Mouse (Mus musculus): ENCODE data around the gene Ncapd2. TPM values are rescaled to one million over a fixed set of nuclear protein-coding genes. Genes with fewer than 3 reads are reported as not detected.

Gene Ncapd2
- polyA plus RNA-seq, 1 experiment from 2014 or later, result 39.4 TPM

Small RNAs within 50 kb of the gene (microRNA-seq; reads per million reads assigned to microRNA genes)
- 0.69 reads per million for gene Mir3098
- gene Mir8113, result not detected

Other genes starting within 250 kb of the Ncapd2 start
- gene Cops7a, start 226.2 kb downstream of the Ncapd2 start, polyA plus RNA-seq (2015; fragmentation: Nextera tagmentation; extraction: Ambion mirVana), result 87.6 and 94.0 TPM in 2 replicates
- gene Pianp, start 195.0 kb downstream of the Ncapd2 start, polyA plus RNA-seq (2015; fragmentation: Nextera tagmentation; extraction: Ambion mirVana), result 69.1 and 87.1 TPM in 2 replicates
- 11.2 and 14.2 TPM in 2 replicates for gene Zfp384, start 182.6 kb downstream of the Ncapd2 start, polyA plus RNA-seq (2015; fragmentation: Nextera tagmentation; extraction: Ambion mirVana)
- gene Ing4, start 151.9 kb downstream of the Ncapd2 start, polyA plus RNA-seq (2015; fragmentation: Nextera tagmentation; extraction: Ambion mirVana), result 141 and 155 TPM in 2 replicates
- 18.0 and 18.3 TPM in 2 replicates for gene Acrbp, start 142.0 kb downstream of the Ncapd2 start, polyA plus RNA-seq (2015; fragmentation: Nextera tagmentation; extraction: Ambion mirVana)
- 0.45 and 0.60 TPM in 2 replicates for gene Lpar5, start 123.8 kb downstream of the Ncapd2 start, polyA plus RNA-seq (2015; fragmentation: Nextera tagmentation; extraction: Ambion mirVana)
- gene Chd4, start 95.7 kb downstream of the Ncapd2 start, polyA plus RNA-seq (2015; fragmentation: Nextera tagmentation; extraction: Ambion mirVana), result 59.7 and 74.3 TPM in 2 replicates
- 49.2 and 49.3 TPM in 2 replicates for gene Nop2, start 59.8 kb downstream of the Ncapd2 start, polyA plus RNA-seq (2015; fragmentation: Nextera tagmentation; extraction: Ambion mirVana)
- 21.1 and 21.2 TPM in 2 replicates for gene Iffo1, start 46.5 kb downstream of the Ncapd2 start, polyA plus RNA-seq (2015; fragmentation: Nextera tagmentation; extraction: Ambion mirVana)
- gene Gapdh, start 25.2 kb downstream of the Ncapd2 start, polyA plus RNA-seq (2015; fragmentation: Nextera tagmentation; extraction: Ambion mirVana), result 1,326 and 1,443 TPM in 2 replicates
- gene Mrpl51, start 100 bp upstream of the Ncapd2 start, polyA plus RNA-seq (2015; fragmentation: Nextera tagmentation; extraction: Ambion mirVana), result 132 TPM in 2 replicates
- 14.2 and 21.2 TPM in 2 replicates for gene Vamp1, start 23.9 kb upstream of the Ncapd2 start, polyA plus RNA-seq (2015; fragmentation: Nextera tagmentation; extraction: Ambion mirVana)
- gene Tapbpl, start 40.2 kb upstream of the Ncapd2 start, polyA plus RNA-seq (2015; fragmentation: Nextera tagmentation; extraction: Ambion mirVana), result 7.4 and 8.3 TPM in 2 replicates
- gene Cd27, start 45.3 kb upstream of the Ncapd2 start, polyA plus RNA-seq (2015; fragmentation: Nextera tagmentation; extraction: Ambion mirVana), result 1.1 and 2.0 TPM in 2 replicates
- not detected in 2 replicates for gene Tuba3a, start 94.3 kb upstream of the Ncapd2 start, polyA plus RNA-seq (2015; fragmentation: Nextera tagmentation; extraction: Ambion mirVana)
- gene Ltbr, start 122.2 kb upstream of the Ncapd2 start, polyA plus RNA-seq (2015; fragmentation: Nextera tagmentation; extraction: Ambion mirVana), result 12.8 and 16.0 TPM in 2 replicates
- 0.67 and 1.1 TPM in 2 replicates for gene Scnn1a, start 129.0 kb upstream of the Ncapd2 start, polyA plus RNA-seq (2015; fragmentation: Nextera tagmentation; extraction: Ambion mirVana)
- gene Tnfrsf1a, start 157.7 kb upstream of the Ncapd2 start, polyA plus RNA-seq (2015; fragmentation: Nextera tagmentation; extraction: Ambion mirVana), result 11.0 and 11.2 TPM in 2 replicates
- 0.20 and 0.44 TPM in 2 replicates for gene Plekhg6, start 189.1 kb upstream of the Ncapd2 start, polyA plus RNA-seq (2015; fragmentation: Nextera tagmentation; extraction: Ambion mirVana)